Mouse (Mus musculus) CH12.LX (cell line): ENCODE measurements at regions not wholly inside any gene's neighbourhood (a gene's known extent, or its start where the extent isn't known, plus 50 kb on each side); places are given as distances from the start of the nearest gene placed in this dataset.

Source experiments
- DNase-seq: peaks from one replicate; pipeline ENCODE4 v3.0.0-alpha.2; 2013; ENCODE audit errors: extremely low read depth
- H3K27ac ChIP-seq: 2 replicates; pipeline ENCODE4 v1.5.1; 2012; ENCODE audit warnings: low read depth, mild to moderate bottlenecking, control low read depth, moderate library complexity; ENCODE audit not compliant: insufficient read depth
- H3K27me3 ChIP-seq: replicated peaks from 2 replicates; pipeline ENCODE3; 2012; ENCODE audit warnings: inconsistent platforms
- H3K36me3 ChIP-seq, 2 experiments: replicated peaks in 1 of 2; 2 replicates each; pipeline versions ENCODE3 to v1.6.1; 2012; ENCODE audit warnings: inconsistent platforms in 1 of 2, low read length in 1 of 2, mild to moderate bottlenecking in 1 of 2, mixed read lengths in 1 of 2, moderate library complexity in 1 of 2; ENCODE audit not compliant: control insufficient read depth in 1 of 2, insufficient read depth in 1 of 2
- H3K4me1 ChIP-seq, 2 experiments: 2 replicates each; pipeline ENCODE4 v1.6.1; 2012; ENCODE audit warnings: inconsistent platforms in 1 of 2, moderate library complexity in 1 of 2; ENCODE audit not compliant: insufficient read depth in 2 of 2, control insufficient read depth in 1 of 2
- H3K4me2 ChIP-seq: 2 replicates; pipeline ENCODE4 v1.6.1; 2012; ENCODE audit warnings: low read depth, mild to moderate bottlenecking, control low read depth; ENCODE audit not compliant: poor library complexity, insufficient read depth, severe bottlenecking
- H3K4me3 ChIP-seq, 3 experiments: fragments of 150-350 bp in 1 of 3; sonication (generic) in 1 of 3; replicated peaks in 1 of 3; 2 replicates each; pipeline versions ENCODE3 to v1.5.1; 2011 to 2012; ENCODE audit warnings: low read depth in 2 of 3, low read length in 2 of 3, mild to moderate bottlenecking in 2 of 3, moderate library complexity in 2 of 3, control low read depth in 1 of 3, improper control_type of control experiment in 1 of 3, inconsistent platforms in 1 of 3, mixed read lengths in 1 of 3; ENCODE audit not compliant: poor library complexity in 1 of 3
- H3K79me2 ChIP-seq: replicated peaks from 2 replicates; pipeline ENCODE4 v1.6.1; 2012; ENCODE audit warnings: mild to moderate bottlenecking, moderate library complexity; ENCODE audit not compliant: control insufficient read depth, poor library complexity, insufficient read depth, severe bottlenecking; ENCODE audit errors: extremely low read depth
- H3K9ac ChIP-seq: 2 replicates; pipeline ENCODE4 v1.6.1; 2012; ENCODE audit warnings: low read depth, mild to moderate bottlenecking, control low read depth, moderate library complexity; ENCODE audit not compliant: insufficient read depth
- H3K9me3 ChIP-seq: replicated peaks from 2 replicates; pipeline ENCODE3; 2012; ENCODE audit warnings: low read length, inconsistent platforms, mixed read lengths
- CHD1 ChIP-seq: IDR thresholded peaks from 2 replicates; pipeline ENCODE4 v1.6.1; 2012; ENCODE audit warnings: low read depth, low read length, improper control_type of control experiment, inconsistent platforms
- CHD2 ChIP-seq: IDR thresholded peaks from 2 replicates; pipeline ENCODE4 v1.6.1; 2011; ENCODE audit warnings: low read length, improper control_type of control experiment
- CTCF ChIP-seq, 2 experiments: IDR thresholded peaks in 1 of 2; conservative IDR thresholded peaks in 1 of 2; 2 replicates each; pipeline ENCODE4 v1.5.1; 2011 to 2012; ENCODE audit warnings: low read depth in 2 of 2, low read length in 2 of 2, improper control_type of control experiment in 1 of 2, inconsistent platforms in 1 of 2, mild to moderate bottlenecking in 1 of 2, moderate library complexity in 1 of 2
- ELF1 ChIP-seq: IDR thresholded peaks from 2 replicates; pipeline ENCODE4 v1.6.1; 2014; ENCODE audit warnings: low read depth, mild to moderate bottlenecking, inconsistent platforms, low read length, improper control_type of control experiment
- ETS1 ChIP-seq: conservative IDR thresholded peaks from 2 replicates; pipeline ENCODE4 v1.6.1; 2012; ENCODE audit warnings: low read depth, mild to moderate bottlenecking, inconsistent platforms, low read length, improper control_type of control experiment, moderate library complexity
- GABPA ChIP-seq: IDR thresholded peaks from 2 replicates; pipeline ENCODE4 v1.6.1; 2012; ENCODE audit warnings: low read depth, low read length, improper control_type of control experiment, inconsistent platforms; ENCODE audit not compliant: insufficient replicate concordance
- HCFC1 ChIP-seq: IDR thresholded peaks from 2 replicates; pipeline ENCODE4 v1.6.1; 2012; ENCODE audit warnings: low read depth, mild to moderate bottlenecking, inconsistent platforms, low read length, improper control_type of control experiment
- IRF4 ChIP-seq: IDR thresholded peaks from 2 replicates; pipeline ENCODE4 v1.6.1; 2014; ENCODE audit warnings: low read depth, mild to moderate bottlenecking, inconsistent platforms, low read length, improper control_type of control experiment
- JUN ChIP-seq: IDR thresholded peaks from 2 replicates; pipeline ENCODE4 v1.6.1; 2011; ENCODE audit warnings: low read depth, mild to moderate bottlenecking, low read length, improper control_type of control experiment, moderate library complexity; ENCODE audit not compliant: insufficient read depth
- JUND ChIP-seq: conservative IDR thresholded peaks from 2 replicates; pipeline ENCODE4 v1.6.1; 2011; ENCODE audit warnings: low read depth, low read length, improper control_type of control experiment
- MAX ChIP-seq: IDR thresholded peaks from 2 replicates; pipeline ENCODE4 v1.6.1; 2011; ENCODE audit warnings: low read length, improper control_type of control experiment
- MAZ ChIP-seq: IDR thresholded peaks from 2 replicates; pipeline ENCODE4 v1.6.1; 2012; ENCODE audit warnings: low read depth, mild to moderate bottlenecking, inconsistent platforms, low read length, improper control_type of control experiment, moderate library complexity
- MEF2A ChIP-seq: IDR thresholded peaks from 2 replicates; pipeline ENCODE4 v1.6.1; 2014; ENCODE audit warnings: low read depth, mild to moderate bottlenecking, inconsistent platforms, low read length, improper control_type of control experiment, borderline replicate concordance
- MXI1 ChIP-seq: IDR thresholded peaks from 2 replicates; pipeline ENCODE4 v1.6.1; 2011; ENCODE audit warnings: mild to moderate bottlenecking, low read depth, low read length, improper control_type of control experiment
- MYC ChIP-seq: IDR thresholded peaks from 2 replicates; pipeline ENCODE4 v1.6.1; 2011; ENCODE audit warnings: low read depth, mild to moderate bottlenecking, improper control_type of control experiment, low read length
- NELFE ChIP-seq: IDR thresholded peaks from 2 replicates; pipeline ENCODE4 v1.6.1; 2011; ENCODE audit warnings: low read depth, low read length, improper control_type of control experiment
- PAX5 ChIP-seq: IDR thresholded peaks from 2 replicates; pipeline ENCODE4 v1.6.1; 2012; ENCODE audit warnings: low read length, inconsistent platforms, mixed read lengths
- RCOR1 ChIP-seq: conservative IDR thresholded peaks from 2 replicates; pipeline ENCODE4 v1.6.1; 2012; ENCODE audit warnings: low read depth, mild to moderate bottlenecking, inconsistent platforms, low read length, improper control_type of control experiment
- SIN3A ChIP-seq: IDR thresholded peaks from 2 replicates; pipeline ENCODE4 v1.6.1; 2012; ENCODE audit warnings: low read length, improper control_type of control experiment, inconsistent platforms
- SMC3 ChIP-seq: IDR thresholded peaks from 2 replicates; pipeline ENCODE4 v1.6.1; 2011; ENCODE audit warnings: low read depth, low read length, improper control_type of control experiment
- TBP ChIP-seq: conservative IDR thresholded peaks from 2 replicates; pipeline ENCODE4 v1.6.1; 2011; ENCODE audit warnings: low read depth, low read length, improper control_type of control experiment
- UBTF ChIP-seq: IDR thresholded peaks from 2 replicates; pipeline ENCODE4 v1.6.1; 2012; ENCODE audit warnings: low read depth, mild to moderate bottlenecking, inconsistent platforms, low read length, improper control_type of control experiment, moderate library complexity
- USF1 ChIP-seq: IDR thresholded peaks from 2 replicates; pipeline ENCODE4 v1.6.1; 2014; ENCODE audit warnings: low read depth, mild to moderate bottlenecking, inconsistent platforms, low read length, improper control_type of control experiment
- USF2 ChIP-seq: conservative IDR thresholded peaks from 2 replicates; pipeline ENCODE4 v1.6.1; 2011; ENCODE audit warnings: low read depth, low read length, improper control_type of control experiment
- ZC3H11A ChIP-seq: IDR thresholded peaks from 2 replicates; pipeline ENCODE4 v1.6.1; 2012; ENCODE audit warnings: low read depth, mild to moderate bottlenecking, inconsistent platforms, low read length, improper control_type of control experiment
- dilution Hi-C: fragments of 300-500 bp; cut with MboI; formaldehyde crosslinking; loops from 2 replicates; pipeline ENCODE4 v1.14.3; 2020; ENCODE audit warnings: low sequenced_read_pairs; ENCODE audit not compliant: extremely low pct_unique_long_range_greater_than_20kb, extremely low pct_ligation_motif_present
- in situ Hi-C: fragments of 300-500 bp; cut with MboI; formaldehyde crosslinking; loops from 3 replicates; pipeline ENCODE4 v1.14.3; 2019; ENCODE audit warnings: low sequenced_read_pairs, low pct_ligation_motif_present, low pct_unique_long_range_greater_than_20kb, mixed read lengths

- in situ Hi-C loops = no loop called here
- dilution Hi-C loops = no loop called here
- TF ChIP-seq NELFE (no peak), MAX (no peak), UBTF (no peak), HCFC1 (no peak), MYC (no peak), TBP (no peak), MEF2A (no peak), USF2 (no peak)
- no peak for DNase-seq
- no peaks in the 10 kb centered on the region for H3K27me3 ChIP-seq
- no peak overlapping the region for H3K4me3 ChIP-seq
- no peak overlapping the region for H3K9ac ChIP-seq
- no peaks in the 10 kb centered on the region for H3K79me2 ChIP-seq
- no peaks in the 10 kb centered on the region for H3K36me3 ChIP-seq
- no peak overlapping the region for H3K4me2 ChIP-seq
- no peaks in the 10 kb centered on the region for H3K9me3 ChIP-seq
- no peak overlapping the region for H3K27ac ChIP-seq
- H3K4me1 ChIP-seq = peaks cover 0 to 6% of the 10 kb centered on the region in 2 experiments; a peak in 1 of 4 replicates
Measured at GRCm38 (mm10) chr3:134000595-134000994, 235.7 kb upstream of the Cxxc4 start.

DNA sequence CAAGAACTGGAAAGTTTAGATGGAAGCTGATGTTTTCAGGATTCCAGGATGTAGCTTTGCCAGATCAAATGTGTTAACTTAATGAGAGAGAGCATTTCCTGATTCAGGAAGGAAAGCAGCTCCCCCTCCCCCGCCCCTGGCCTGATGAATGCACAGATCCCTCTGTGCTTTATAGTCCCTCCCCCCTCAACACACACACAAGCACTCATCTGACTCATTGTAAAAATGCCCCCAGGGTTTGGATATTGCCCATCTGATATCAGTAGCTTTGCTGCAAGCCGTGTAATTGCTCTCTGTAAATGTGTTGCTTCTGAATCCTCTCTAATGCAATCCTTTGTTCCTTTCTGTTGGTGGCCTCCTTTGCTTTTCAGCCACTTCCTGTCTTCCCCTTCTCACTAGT is 221.5 kb upstream of the Cxxc4 start:
- no peak overlapping the region for H3K4me2 ChIP-seq
- 0 out of 2 replicates have a peak, but pooled peaks have one; percentile 25 for TF ChIP-seq CHD2
- TF ChIP-seq UBTF = no peak
- no peak for TF ChIP-seq ELF1
- no peak overlapping the region for H3K9ac ChIP-seq
- no peaks in the 10 kb centered on the region for H3K79me2 ChIP-seq
- H3K27ac ChIP-seq = no peak overlapping the region
- in situ Hi-C loops (no loop called here), dilution Hi-C loops (no loop called here)
- H3K4me1 ChIP-seq = peaks cover 0 to 9% of the 10 kb centered on the region in 2 experiments; a peak in 1 of 4 replicates
- H3K9me3 ChIP-seq = no peaks in the 10 kb centered on the region
- H3K27me3 ChIP-seq = no peaks in the 10 kb centered on the region
- no peak overlapping the region for H3K4me3 ChIP-seq
- no peak for DNase-seq
- no peaks in the 10 kb centered on the region for H3K36me3 ChIP-seq

DNA sequence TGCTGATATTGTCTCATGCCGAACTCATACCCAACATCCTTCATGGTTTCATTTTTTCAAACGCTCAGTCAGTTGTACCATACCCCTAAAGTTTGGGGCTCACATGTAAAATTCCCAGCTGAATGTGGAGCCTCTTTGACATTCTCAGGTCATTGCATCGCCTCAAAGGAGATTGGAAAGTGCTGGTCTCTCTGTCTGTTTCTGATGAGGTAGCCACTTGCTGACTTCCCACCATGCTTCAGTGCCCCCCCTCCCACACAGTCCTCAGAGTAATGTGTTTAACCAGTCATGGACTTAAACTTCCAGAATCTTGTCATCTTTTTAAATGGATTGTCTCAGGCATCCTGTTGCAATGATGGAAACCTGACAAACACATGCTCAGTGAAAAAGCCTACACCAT is 220.9 kb upstream of the Cxxc4 start:
- TF ChIP-seq ZC3H11A = no peak
- TF ChIP-seq JUND = no peak
- no peak for TF ChIP-seq MXI1
- no peak for TF ChIP-seq JUN
- no peak for TF ChIP-seq ELF1
- TF ChIP-seq CHD2 = no peak
- TF ChIP-seq CHD1 = no peak
- TF ChIP-seq PAX5 = no peak
- no peak for TF ChIP-seq RCOR1
- no peak for TF ChIP-seq MAZ
- TF ChIP-seq USF2 = no peak
- no peak for TF ChIP-seq GABPA
- no peak for TF ChIP-seq CTCF (conservative IDR thresholded peaks at IDR 0.05 in 1 of 2, IDR thresholded peaks at IDR 0.05 in 1 of 2; ENCODE audit: low read depth in 2 of 2, low read length in 2 of 2)
- no peak for TF ChIP-seq ETS1
- no peak for TF ChIP-seq SMC3
- no peak for TF ChIP-seq SIN3A
- TF ChIP-seq IRF4 = no peak
- no peak for TF ChIP-seq USF1
- Histone ChIP-seq H3K4me2 (no peak overlapping the region), H3K36me3 (no peaks in the 10 kb centered on the region), H3K27me3 (no peaks in the 10 kb centered on the region), H3K9ac (no peak overlapping the region), H3K79me2 (no peaks in the 10 kb centered on the region), H3K9me3 (no peaks in the 10 kb centered on the region), H3K4me1 (peaks cover 0 to 9% of the 10 kb centered on the region in 2 experiments; a peak in 1 of 4 replicates), H3K27ac (no peak overlapping the region), H3K4me3 (no peak overlapping the region)
- DNase-seq = no peak
- in situ Hi-C loops = no loop called here
- dilution Hi-C loops = no loop called here
